ENCODE assay signal across 28 mouse cellular contexts in genomic region chr6:119214190-119214589, GRCm38 (mm10). TPM values are rescaled to one million over a fixed set of nuclear protein-coding genes. Genes with fewer than 3 reads are reported as not detected.
DNase-seq lines count a peak whose midpoint lies in the region; ATAC-seq and TF ChIP-seq lines count a peak whose summit lies in the region.
"Had no signal": no experiment of that assay in that cellular context is flagged by ENCODE, and none has a peak within 500 bp of the region (broad histone marks: within the 10 kb centered on the region; RNA-seq: fewer than 3 reads in every experiment).

No protein-coding gene starts in this region.

- H3K36me3 ChIP-seq in heart, embryonic 14.5 days (ENCODE audit: control insufficient read depth, insufficient read depth, low read length), result no peaks in the 10 kb centered on the region
- H3K36me3 ChIP-seq in heart, postnatal 0 days (replicated peaks; ENCODE audit: control insufficient read depth, insufficient read depth, low read length), result peaks cover 15% of the 10 kb centered on the region

- no peaks in the 10 kb centered on the region for H3K27me3 ChIP-seq in heart, embryonic 14.5 days (ENCODE audit: control insufficient read depth, insufficient read depth, low read length)
- no peaks in the 10 kb centered on the region for H3K27me3 ChIP-seq in heart, postnatal 0 days (ENCODE audit: control insufficient read depth, insufficient read depth, low read length)
- H3K27me3 ChIP-seq: liver, embryonic 15.5 days; lung, embryonic 15.5 days had no signal

- peak overlapping the region; percentile 79 to 88 for H3K27ac ChIP-seq in heart, embryonic 14.5 days (replicated peaks in 1 of 2; ENCODE audit: control insufficient read depth in 1 of 2, insufficient read depth in 1 of 2, low read depth in 2 of 2, low read length in 2 of 2)
- H3K27ac ChIP-seq in heart, postnatal 0 days (ENCODE audit: low read depth), result peak overlapping the region; percentile 44; the same call in 1 of the 2 replicates
- H3K27ac ChIP-seq: hindbrain, embryonic 14.5 days; kidney, postnatal 0 days; limb, embryonic 10.5 days; liver, embryonic 15.5 days; lung, embryonic 15.5 days; midbrain, embryonic 10.5 days had no signal

- no peak overlapping the region for H3K4me3 ChIP-seq in heart, embryonic 14.5 days (ENCODE audit: control insufficient read depth in 1 of 2, insufficient read depth in 1 of 2, low read depth in 1 of 2, low read length in 2 of 2)
- no peak overlapping the region for H3K4me3 ChIP-seq in heart, postnatal 0 days (ENCODE audit: low read depth, low read length)
- H3K4me3 ChIP-seq: limb, embryonic 10.5 days; liver, embryonic 15.5 days; lung, embryonic 15.5 days; midbrain, embryonic 10.5 days; myocyte had no signal

- TF ChIP-seq CTCF in heart, postnatal 0 days (IDR thresholded peaks at IDR 0.05; ENCODE audit: low read depth), result no peak

- no peak overlapping the region for H3K9ac ChIP-seq in heart, embryonic 14.5 days (ENCODE audit: low read length)
- H3K9ac ChIP-seq in heart, postnatal 0 days (replicated peaks; ENCODE audit: low read depth, low read length), result no peak overlapping the region
- H3K9ac ChIP-seq: hindbrain, embryonic 14.5 days; liver, embryonic 15.5 days; lung, embryonic 15.5 days had no signal

- peak overlapping the region; percentile 52 for H3K4me2 ChIP-seq in heart, embryonic 14.5 days (ENCODE audit: low read length)
- no peak overlapping the region for H3K4me2 ChIP-seq in heart, postnatal 0 days (ENCODE audit: low read depth, low read length)
- H3K4me2 ChIP-seq: hindbrain, embryonic 14.5 days; liver, embryonic 15.5 days; lung, embryonic 15.5 days had no signal

- ATAC-seq in frontal cortex, adult (ENCODE audit: low TSS enrichment), result peak; percentile 60
- peak; percentile 53 for ATAC-seq in heart, embryonic 14.5 days (ENCODE audit: insufficient number of reproducible peaks, insufficient read depth, low FRiP score, low read depth)
- ATAC-seq in heart, postnatal 0 days (ENCODE audit: insufficient read depth, low read depth), result peak; percentile 51
- ATAC-seq: activated CD4-positive, CD25-positive, alpha-beta regulatory T cell, adult 4 months; forebrain, embryonic 14.5 days; inflammation-experienced regulatory T-cells, adult 6 months; midbrain, embryonic 16.5 days had no signal

- H3K9me3 ChIP-seq in heart, embryonic 14.5 days (ENCODE audit: control insufficient read depth, low read length), result no peaks in the 10 kb centered on the region
- no peaks in the 10 kb centered on the region for H3K9me3 ChIP-seq in heart, postnatal 0 days (replicated peaks; ENCODE audit: control insufficient read depth, low read length)
- H3K9me3 ChIP-seq: limb, embryonic 10.5 days; liver, embryonic 15.5 days; lung, embryonic 15.5 days; midbrain, embryonic 10.5 days had no signal

- DNase-seq in frontal cortex, postnatal 10 days (ENCODE audit: low spot score in 2 of 2), result no peak
- no peak for DNase-seq in heart, adult 9 months (ENCODE audit: low spot score in 2 of 2)
- DNase-seq in right cerebral cortex, adult 18-20 months, result peak; percentile 39
- no peak for DNase-seq in right cerebral cortex, postnatal 36 days (ENCODE audit: low spot score in 2 of 2)
- peak; percentile 8 for DNase-seq in heart, postnatal 0 days (ENCODE audit: low spot score)
- DNase-seq in urinary bladder, postnatal 14 days (ENCODE audit: low spot score), result no peak
- DNase-seq: adrenal gland, adult 8-10 months; cerebellum, adult 2 months; gastrocnemius, postnatal 10 days; kidney, adult 18-20 months; liver; lung, postnatal 4 days; right cerebral cortex, postnatal 4 days; thymus, adult 18-20 months had no signal

- TF ChIP-seq EP300 in heart, postnatal 0 days (IDR thresholded peaks at IDR 0.05; ENCODE audit: low read depth), result no peak

- H3K4me1 ChIP-seq in heart, embryonic 14.5 days (ENCODE audit: control insufficient read depth in 2 of 2, insufficient read depth in 2 of 2, low read length in 2 of 2), result peaks cover 29 to 49% of the 10 kb centered on the region in 2 experiments
- peaks cover 24% of the 10 kb centered on the region for H3K4me1 ChIP-seq in heart, postnatal 0 days (ENCODE audit: control insufficient read depth, insufficient read depth)
- H3K4me1 ChIP-seq: limb, embryonic 10.5 days; liver, embryonic 15.5 days; lung, embryonic 15.5 days; midbrain, embryonic 10.5 days had no signal

- 34% methylated on average over 6 of the region's 6 CpGs for WGBS in heart, embryonic 14.5 days
- 23% methylated on average over 6 of the region's 6 CpGs for WGBS in heart, postnatal 0 days

RNA-seq across cellular contexts. Expression of gene Cacna1c, which starts 18.0 kb away (rescaled TPM):
- polyA plus RNA-seq in heart, embryonic 14.5 days (2014; fragmentation: Nextera tagmentation; extraction: Ambion mirVana), result 60.9 and 68.3 TPM in 2 replicates
- total RNA-seq in heart, postnatal 0 days (2014; rRNA removed; ENCODE audit: low replicate concordance), result 120 and 159 TPM in 2 replicates
- polyA plus RNA-seq in heart, postnatal 0 days (2015; fragmentation: Nextera tagmentation; extraction: Ambion mirVana), result 46.5 and 51.3 TPM in 2 replicates
- total RNA-seq: granulocyte monocyte progenitor cell, adult 5-6 weeks had no signal
- polyA plus RNA-seq: myocyte had no signal

RNA-seq across cellular contexts. Expression of gene Cacna2d4, which starts 22.1 kb away (rescaled TPM):
- polyA plus RNA-seq in heart, embryonic 14.5 days (2014; fragmentation: Nextera tagmentation; extraction: Ambion mirVana), result not detected in 2 replicates
- not detected in 2 replicates for total RNA-seq in heart, postnatal 0 days (2014; rRNA removed; ENCODE audit: low replicate concordance)
- polyA plus RNA-seq in heart, postnatal 0 days (2015; fragmentation: Nextera tagmentation; extraction: Ambion mirVana), result not detected in 2 replicates
- polyA plus RNA-seq: kidney, postnatal 0 days; limb, embryonic 10.5 days; liver, embryonic 15.5 days; myocyte had no signal

RNA-seq across cellular contexts. Expression of gene Dcp1b, which starts 39.1 kb away (rescaled TPM):
- polyA plus RNA-seq in heart, embryonic 14.5 days (2014; fragmentation: Nextera tagmentation; extraction: Ambion mirVana), result 8.6 and 8.9 TPM in 2 replicates
- 8.8 and 12.4 TPM in 2 replicates for total RNA-seq in heart, postnatal 0 days (2014; rRNA removed; ENCODE audit: low replicate concordance)
- polyA plus RNA-seq in heart, postnatal 0 days (2015; fragmentation: Nextera tagmentation; extraction: Ambion mirVana), result 9.9 and 11.4 TPM in 2 replicates

Comparison
In these comparisons a context has a peak if more than half of its experiments do, and no peak if none do; other contexts are left out.
1. DNase-seq: peak in right cerebral cortex, adult 18-20 months (single experiment) and heart, postnatal 0 days (single experiment); none in frontal cortex, postnatal 10 days (0 of 2), heart, adult 9 months (0 of 2), right cerebral cortex, postnatal 36 days (0 of 2) and urinary bladder, postnatal 14 days (single experiment).
2. Peak in every context shown above with its lines, with median percentiles within 50 percentile points of each other: ATAC-seq.